Mouse (Mus musculus): ENCODE results near the gene Tent5a. TPM values are rescaled to one million over a fixed set of nuclear protein-coding genes. Genes with fewer than 3 reads are reported as not detected.

Tent5a gene
- total RNA-seq, 2 experiments from 2014 or later: 3.6 to 3.7 TPM

DNA sequence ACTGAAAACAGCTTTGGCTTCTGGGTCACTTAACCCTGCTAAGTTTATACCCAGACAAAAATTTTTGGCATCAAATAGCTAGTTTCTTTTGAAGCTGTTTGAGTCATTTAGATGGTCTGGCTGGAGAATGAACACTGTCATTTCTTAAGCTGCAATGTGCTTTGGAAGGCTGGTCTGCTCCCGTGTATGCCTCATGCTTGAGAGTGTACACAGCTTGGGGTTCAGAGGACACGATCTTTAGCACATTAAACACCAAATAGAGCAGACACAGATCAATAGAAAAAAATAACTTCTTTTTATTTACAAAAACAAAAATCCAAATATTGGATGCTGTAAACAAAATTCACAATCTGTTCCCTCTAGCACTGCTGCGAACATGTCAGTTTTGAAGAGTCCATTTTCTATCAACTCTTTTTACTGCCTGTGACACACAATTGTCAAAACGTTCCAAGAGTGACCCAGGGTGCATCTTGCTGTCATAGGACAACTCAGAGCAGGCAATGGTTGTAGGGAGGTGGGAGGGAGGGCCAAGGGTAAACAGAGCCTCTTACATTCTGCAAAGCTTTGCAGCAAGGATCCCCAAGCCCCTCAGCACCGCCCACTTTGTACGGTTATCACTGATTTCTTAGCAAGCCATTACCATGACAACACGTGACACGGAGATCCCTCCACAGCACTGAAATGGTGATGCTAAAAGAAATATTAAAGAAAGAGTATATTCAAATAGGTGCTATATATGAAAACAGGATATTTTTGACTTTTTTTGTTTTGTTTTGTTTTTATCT lies 6.8 kb downstream of the Tent5a start:
- no peak for DNase-seq (ENCODE audit: low spot score in 2 of 2)
- intact Hi-C loops (cut with DNase I): no loop called here

DNA sequence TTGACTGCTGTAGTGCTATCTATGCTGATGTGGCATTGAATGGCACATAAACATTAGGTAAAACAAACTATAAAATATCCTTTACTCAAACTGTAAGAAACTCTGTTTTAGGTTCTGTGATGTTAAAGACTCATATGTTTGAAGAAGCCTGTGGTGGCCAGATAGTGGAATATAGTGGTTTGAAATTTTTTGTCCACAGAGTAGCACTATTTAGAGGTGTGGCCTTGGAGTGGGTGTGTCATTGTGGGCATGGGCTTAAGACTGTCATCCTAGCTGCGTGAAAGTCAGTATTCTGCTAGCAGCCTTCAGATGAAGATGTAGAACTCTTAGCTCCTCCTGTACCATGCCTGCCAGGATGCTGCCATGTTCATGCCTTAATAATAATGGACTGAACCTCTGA lies 11.0 kb downstream of the Tent5a start:
- intact Hi-C loops (cut with DNase I): no loop called here
- DNase-seq (ENCODE audit: low spot score in 2 of 2): no peak

DNA sequence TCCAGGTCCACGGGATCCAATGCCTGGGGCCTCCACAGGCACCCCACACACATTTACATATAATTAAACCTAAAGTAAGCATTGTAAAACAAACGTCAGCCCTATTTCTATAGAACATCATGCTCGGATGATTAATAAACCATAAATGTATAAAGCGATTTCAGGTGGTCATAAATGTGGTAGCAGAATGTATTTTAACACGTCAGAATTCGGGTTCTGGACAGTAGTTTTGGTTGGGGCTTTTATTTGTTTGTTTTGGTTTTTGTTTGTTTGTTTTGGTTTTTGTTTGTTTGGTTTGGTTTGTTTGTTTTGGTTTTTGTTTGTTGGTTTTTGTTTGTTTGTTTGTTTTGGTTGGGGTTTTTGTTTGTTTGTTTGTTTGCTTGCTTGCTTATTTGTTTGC lies 14.7 kb downstream of the Tent5a start, which contains the start of gene Gm11114:
TSS of gene Gm11114 (plus strand) at position 301 of the 400 bp plus-strand sequence.
- no peak for DNase-seq (ENCODE audit: low spot score in 2 of 2)
- intact Hi-C loops (cut with DNase I): no loop called here

DNA sequence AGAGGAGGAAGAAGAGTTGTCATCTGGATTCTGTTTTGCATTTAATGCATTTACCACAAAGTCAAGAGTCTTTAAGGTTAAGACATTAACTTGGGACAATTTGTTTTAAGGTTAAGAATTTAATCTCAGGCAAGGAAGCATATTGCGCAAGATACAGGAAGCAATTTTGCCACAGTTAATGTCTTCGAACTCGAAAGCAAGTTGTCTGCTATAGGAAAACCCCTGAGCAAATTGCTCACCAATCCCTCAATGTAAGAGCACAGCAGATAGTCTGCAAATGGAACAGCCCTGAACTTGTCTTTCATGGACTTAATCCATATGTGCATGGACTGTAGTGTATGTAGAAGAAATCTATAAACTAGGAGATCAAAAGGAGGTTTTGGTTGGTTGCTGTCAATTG lies 23.8 kb downstream of the Tent5a start:
- intact Hi-C loops (cut with DNase I): no loop called here
- no peak for DNase-seq (ENCODE audit: low spot score in 2 of 2)

DNA sequence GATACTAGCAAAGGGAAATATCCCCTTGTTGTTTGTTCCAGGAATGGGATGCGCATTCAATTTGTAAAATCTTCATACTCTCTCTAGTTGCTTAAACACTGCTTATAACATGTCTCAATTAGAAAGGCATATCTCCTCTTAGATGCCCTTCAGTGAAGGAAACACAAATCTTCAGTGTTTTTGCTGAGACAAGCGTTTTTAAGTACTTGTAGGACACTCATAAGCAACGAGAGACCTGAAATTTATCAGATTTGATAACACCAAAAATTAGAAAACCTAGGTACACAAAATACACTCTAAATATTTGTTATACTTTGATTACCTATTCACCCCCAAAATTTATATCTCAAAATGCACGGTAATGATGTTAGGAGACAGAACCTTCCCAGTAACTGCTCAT lies 24.3 kb downstream of the Tent5a start:
- no peak for DNase-seq (ENCODE audit: low spot score in 2 of 2)
- intact Hi-C loops (cut with DNase I): no loop called here

DNA sequence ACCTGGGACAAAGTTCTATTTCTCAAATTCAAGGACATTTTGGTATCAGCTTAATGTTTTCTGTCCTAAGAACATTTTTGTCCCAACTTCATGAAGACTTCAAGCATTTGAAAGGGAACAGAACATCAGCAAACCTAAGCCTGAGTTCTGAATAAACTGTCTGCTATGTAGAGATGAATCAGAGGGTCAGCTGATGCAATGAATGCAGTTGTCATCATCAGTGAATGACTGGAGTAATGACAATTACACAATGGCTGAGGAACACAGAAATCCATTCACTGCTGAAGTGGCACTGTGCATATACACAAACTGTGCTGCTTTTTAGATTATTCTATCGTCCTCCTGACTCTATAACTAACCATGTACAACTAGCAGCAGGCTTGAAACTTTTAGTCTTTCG lies 53.0 kb downstream of the Tent5a start:
- intact Hi-C loops (cut with DNase I): no loop called here

More for the DNA sequence above, 53.0 kb downstream of the Tent5a start:
- DNase-seq (ENCODE audit: low spot score in 2 of 2): no peak

Other genes with a start within 250 kb of the Tent5a start
- gene Gm11114, start 14.6 kb downstream of the Tent5a start, total RNA-seq (2021): not detected